Mouse (Mus musculus): Measurements from ENCODE around the gene Mettl5. TPM values are rescaled to one million over a fixed set of nuclear protein-coding genes. Genes with fewer than 3 reads are reported as not detected.
A peak's percentile ranks its signal among the peaks of the same experiment; 100 is the strongest.

Mettl5 gene
- polyA plus RNA-seq, 1 experiment, result 54.5 TPM

DNA sequence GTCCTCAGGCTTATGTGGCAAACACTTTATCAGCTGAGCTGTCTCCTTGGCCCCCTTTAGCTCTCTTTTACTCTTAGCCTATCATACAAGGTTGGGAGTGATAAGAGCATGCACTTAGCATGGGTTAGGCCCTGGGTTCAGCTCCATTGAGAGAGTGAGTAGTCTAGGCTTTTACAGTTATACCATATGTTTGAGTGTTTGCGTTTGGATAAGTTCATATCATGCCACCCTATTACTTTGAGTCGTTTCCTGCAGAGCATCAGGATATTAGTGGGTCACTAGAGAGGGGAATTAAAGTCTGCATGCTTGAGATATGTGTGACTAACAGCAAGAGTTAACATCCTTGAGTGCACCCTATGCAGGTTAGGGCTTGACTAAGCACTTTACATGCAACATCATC is 55.7 kb downstream of the Mettl5 start:
- no peak overlapping the region for H3K4me3 ChIP-seq (ENCODE audit: low read depth, low read length)
- H3K36me3 ChIP-seq (ENCODE audit: control insufficient read depth, insufficient read depth, low read length, poor library complexity, severe bottlenecking), result no peaks in the 10 kb centered on the region
- H3K4me1 ChIP-seq (ENCODE audit: control insufficient read depth, insufficient read depth, low read length), result no peaks in the 10 kb centered on the region
- no peak overlapping the region for H3K9ac ChIP-seq (ENCODE audit: low read depth, poor library complexity, severe bottlenecking)
- no peaks in the 10 kb centered on the region for H3K27me3 ChIP-seq (ENCODE audit: control insufficient read depth, insufficient read depth, low read length, poor library complexity, severe bottlenecking)
- no peaks in the 10 kb centered on the region for H3K9me3 ChIP-seq (replicated peaks; ENCODE audit: control insufficient read depth, insufficient read depth, low read length, poor library complexity, severe bottlenecking)
- no peak overlapping the region for H3K27ac ChIP-seq (ENCODE audit: insufficient read depth, low read length)
- TF ChIP-seq EP300 (IDR thresholded peaks at IDR 0.05; ENCODE audit: insufficient read depth, low read depth, low read length) (no peak), POLR2A (IDR thresholded peaks at IDR 0.05; ENCODE audit: insufficient read depth, low read length) (no peak), CTCF (IDR thresholded peaks at IDR 0.05; ENCODE audit: low read depth, low read length) (no peak)

DNA sequence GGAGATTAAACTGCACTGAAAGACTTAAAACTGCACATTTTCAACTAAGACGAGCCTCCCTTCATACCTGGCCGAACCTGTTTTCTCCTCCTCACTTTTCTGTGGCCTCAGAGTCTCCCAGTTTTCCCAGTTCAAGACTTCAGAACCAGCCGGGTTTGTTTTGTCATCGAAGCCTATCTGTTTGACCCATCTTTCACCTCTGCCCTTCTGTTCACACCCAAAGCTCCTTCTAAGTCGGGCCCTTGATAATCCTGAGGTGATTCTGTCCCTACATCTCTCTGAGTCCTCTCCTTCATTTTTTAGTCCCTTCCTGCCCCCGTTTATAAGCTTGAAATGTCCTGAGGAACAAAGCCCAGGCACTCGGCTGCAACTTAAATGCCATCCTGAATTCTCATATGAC is 57.4 kb downstream of the Mettl5 start:
- H3K27ac ChIP-seq (ENCODE audit: insufficient read depth, low read length), result no peak overlapping the region

DNA sequence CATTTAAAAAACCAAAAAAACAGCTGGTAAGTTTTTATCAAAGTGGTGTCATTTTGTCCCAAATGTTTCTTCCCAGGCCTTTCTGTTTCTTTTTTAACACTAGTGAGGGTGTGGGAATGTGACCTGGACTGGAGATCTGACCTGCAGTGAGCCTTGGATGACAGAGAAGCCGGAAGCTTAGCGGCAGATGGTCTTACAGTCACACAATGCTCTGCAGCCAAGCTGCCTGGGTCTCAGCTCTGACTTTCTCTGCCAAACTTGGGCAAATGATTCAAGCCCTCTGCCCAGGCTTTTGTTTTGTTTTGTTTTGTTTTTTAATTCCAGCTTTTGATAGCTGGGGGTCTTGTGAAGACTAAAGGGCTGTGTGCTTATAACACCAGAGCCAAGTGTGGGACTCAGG is 59.0 kb downstream of the Mettl5 start:
- TF ChIP-seq EP300 (IDR thresholded peaks at IDR 0.05; ENCODE audit: insufficient read depth, low read depth, low read length), result no peak
- H3K27ac ChIP-seq (ENCODE audit: insufficient read depth, low read length), result no peak overlapping the region
- no peak overlapping the region for H3K4me3 ChIP-seq (ENCODE audit: low read depth, low read length)

More for the DNA sequence above, 57.4 kb downstream of the Mettl5 start:
- Histone ChIP-seq H3K4me1 (ENCODE audit: control insufficient read depth, insufficient read depth, low read length) (no peaks in the 10 kb centered on the region), H3K9ac (ENCODE audit: low read depth, poor library complexity, severe bottlenecking) (no peak overlapping the region), H3K4me3 (ENCODE audit: low read depth, low read length) (no peak overlapping the region), H3K9me3 (replicated peaks; ENCODE audit: control insufficient read depth, insufficient read depth, low read length, poor library complexity, severe bottlenecking) (no peaks in the 10 kb centered on the region), H3K36me3 (ENCODE audit: control insufficient read depth, insufficient read depth, low read length, poor library complexity, severe bottlenecking) (no peaks in the 10 kb centered on the region), H3K27me3 (ENCODE audit: control insufficient read depth, insufficient read depth, low read length, poor library complexity, severe bottlenecking) (peaks cover 5% of the 10 kb centered on the region; the same call in 1 of the 2 replicates)
- no peak for TF ChIP-seq CTCF (IDR thresholded peaks at IDR 0.05; ENCODE audit: low read depth, low read length)
- no peak for TF ChIP-seq EP300 (IDR thresholded peaks at IDR 0.05; ENCODE audit: insufficient read depth, low read depth, low read length)
- TF ChIP-seq POLR2A (IDR thresholded peaks at IDR 0.05; ENCODE audit: insufficient read depth, low read length), result no peak

DNA sequence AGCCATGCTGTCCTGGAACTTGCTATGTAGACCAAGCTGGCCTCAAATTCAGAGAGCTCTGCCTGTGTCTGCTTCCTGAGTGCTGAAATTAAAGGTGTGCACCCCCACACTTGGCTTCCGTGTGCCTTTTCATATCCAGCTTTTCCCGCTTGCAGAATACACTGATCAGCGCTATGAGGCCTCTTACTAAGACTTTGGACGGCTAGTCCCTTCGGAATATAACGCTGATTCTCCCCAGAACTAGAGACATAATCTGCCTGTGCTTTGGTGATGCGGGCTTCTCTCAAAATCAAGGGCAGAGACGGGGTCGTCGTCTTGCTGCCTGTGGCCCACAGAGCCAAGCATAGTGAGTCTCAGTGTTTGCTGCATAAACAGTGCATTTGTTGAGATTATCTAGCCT is 59.5 kb downstream of the Mettl5 start:
- Histone ChIP-seq H3K9me3 (replicated peaks; ENCODE audit: control insufficient read depth, insufficient read depth, low read length, poor library complexity, severe bottlenecking) (no peaks in the 10 kb centered on the region), H3K36me3 (ENCODE audit: control insufficient read depth, insufficient read depth, low read length, poor library complexity, severe bottlenecking) (no peaks in the 10 kb centered on the region), H3K27ac (ENCODE audit: insufficient read depth, low read length) (no peak overlapping the region), H3K4me1 (ENCODE audit: control insufficient read depth, insufficient read depth, low read length) (no peaks in the 10 kb centered on the region), H3K4me3 (ENCODE audit: low read depth, low read length) (no peak overlapping the region), H3K9ac (ENCODE audit: low read depth, poor library complexity, severe bottlenecking) (no peak overlapping the region), H3K27me3 (ENCODE audit: control insufficient read depth, insufficient read depth, low read length, poor library complexity, severe bottlenecking) (peaks cover 5% of the 10 kb centered on the region; the same call in 1 of the 2 replicates)
- TF ChIP-seq POLR2A (IDR thresholded peaks at IDR 0.05; ENCODE audit: insufficient read depth, low read length) (no peak), EP300 (IDR thresholded peaks at IDR 0.05; ENCODE audit: insufficient read depth, low read depth, low read length) (no peak), CTCF (IDR thresholded peaks at IDR 0.05; ENCODE audit: low read depth, low read length) (no peak)

More for the DNA sequence above, 59.0 kb downstream of the Mettl5 start:
- Histone ChIP-seq H3K9ac (ENCODE audit: low read depth, poor library complexity, severe bottlenecking) (no peak overlapping the region), H3K27me3 (ENCODE audit: control insufficient read depth, insufficient read depth, low read length, poor library complexity, severe bottlenecking) (peaks cover 5% of the 10 kb centered on the region; the same call in 1 of the 2 replicates), H3K9me3 (replicated peaks; ENCODE audit: control insufficient read depth, insufficient read depth, low read length, poor library complexity, severe bottlenecking) (no peaks in the 10 kb centered on the region), H3K36me3 (ENCODE audit: control insufficient read depth, insufficient read depth, low read length, poor library complexity, severe bottlenecking) (no peaks in the 10 kb centered on the region), H3K4me1 (ENCODE audit: control insufficient read depth, insufficient read depth, low read length) (no peaks in the 10 kb centered on the region)

DNA sequence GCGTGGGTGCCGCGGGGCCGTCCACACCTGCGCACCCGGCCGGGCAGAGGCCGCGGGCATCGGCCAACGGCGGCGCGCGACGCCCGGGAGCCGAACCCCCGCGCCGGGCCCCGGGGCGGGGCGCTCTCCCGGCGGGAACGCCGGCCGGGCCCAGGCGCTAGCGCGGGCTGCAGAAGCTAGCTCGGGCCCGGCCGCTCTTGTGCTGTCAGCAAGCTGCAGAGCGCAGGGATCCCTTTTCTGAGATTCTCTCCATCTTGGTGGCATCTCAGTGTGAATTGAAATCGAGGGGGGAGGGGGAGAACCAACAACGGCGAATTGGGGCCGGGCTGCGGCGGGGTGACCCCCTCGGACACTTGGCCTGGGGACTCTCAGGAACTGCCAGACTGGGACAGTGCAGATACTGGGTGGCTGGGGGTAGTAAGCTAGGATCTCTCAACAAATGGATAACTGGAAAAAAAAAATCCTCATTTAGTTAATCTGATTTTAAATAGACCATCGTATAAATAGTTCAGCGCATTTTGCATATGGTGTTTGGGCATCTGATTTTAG is 62.2 kb downstream of the Mettl5 start:
- H3K4me3 ChIP-seq (ENCODE audit: low read depth, low read length), result peak overlapping the region; percentile 59
- TF ChIP-seq EP300 (IDR thresholded peaks at IDR 0.05; ENCODE audit: insufficient read depth, low read depth, low read length) (no peak), CTCF (IDR thresholded peaks at IDR 0.05; ENCODE audit: low read depth, low read length) (no peak), POLR2A (IDR thresholded peaks at IDR 0.05; ENCODE audit: insufficient read depth, low read length) (no peak)
- no peaks in the 10 kb centered on the region for H3K9me3 ChIP-seq (replicated peaks; ENCODE audit: control insufficient read depth, insufficient read depth, low read length, poor library complexity, severe bottlenecking)
- H3K9ac ChIP-seq (ENCODE audit: low read depth, poor library complexity, severe bottlenecking), result peak overlapping the region; percentile 95
- H3K27ac ChIP-seq (ENCODE audit: insufficient read depth, low read length), result no peak overlapping the region
- H3K4me1 ChIP-seq (ENCODE audit: control insufficient read depth, insufficient read depth, low read length), result no peaks in the 10 kb centered on the region
- no peaks in the 10 kb centered on the region for H3K36me3 ChIP-seq (ENCODE audit: control insufficient read depth, insufficient read depth, low read length, poor library complexity, severe bottlenecking)
- peaks cover 6% of the 10 kb centered on the region; the same call in 1 of the 2 replicates for H3K27me3 ChIP-seq (ENCODE audit: control insufficient read depth, insufficient read depth, low read length, poor library complexity, severe bottlenecking)

DNA sequence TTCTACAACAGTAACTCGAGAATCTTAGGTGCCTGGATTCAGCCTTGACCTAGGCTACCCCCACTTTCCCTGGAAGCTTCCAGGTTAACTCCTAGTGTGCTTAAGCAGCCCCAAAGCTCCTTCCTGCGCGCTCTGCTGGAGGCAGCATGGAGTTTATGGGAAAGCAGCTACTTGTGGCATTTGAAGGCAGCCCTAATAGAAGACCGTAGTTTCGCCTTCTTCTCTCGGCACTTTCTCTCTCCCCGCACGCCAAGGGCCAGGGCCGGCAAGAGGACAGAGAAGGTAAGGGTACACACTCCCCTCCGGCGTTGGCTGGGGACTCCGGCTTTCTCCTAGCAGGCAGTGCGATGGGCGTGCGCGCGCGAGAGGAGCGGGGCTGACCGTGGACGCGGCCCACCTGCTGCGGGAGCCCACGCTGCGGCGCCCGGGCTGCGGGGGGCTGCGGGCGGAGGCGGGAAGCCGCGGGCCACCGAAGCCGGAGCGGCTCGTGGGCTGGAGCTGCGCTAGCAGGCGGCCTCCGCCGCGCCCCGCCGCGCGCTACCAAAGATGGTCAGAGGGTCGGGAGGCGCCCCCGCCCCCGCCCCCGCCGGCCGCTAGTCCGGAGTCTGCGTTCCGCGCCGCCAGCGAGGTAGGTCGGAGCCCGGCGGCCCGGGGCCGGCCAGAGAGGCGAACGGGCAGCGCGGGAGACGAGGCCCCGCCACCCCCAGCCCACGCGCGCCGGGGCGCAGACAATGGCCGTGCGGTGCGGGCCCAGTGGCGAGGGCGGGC is 62.9 kb downstream of the Mettl5 start:
- Histone ChIP-seq H3K4me3 (ENCODE audit: low read depth, low read length) (peak overlapping the region; percentile 59), H3K9me3 (replicated peaks; ENCODE audit: control insufficient read depth, insufficient read depth, low read length, poor library complexity, severe bottlenecking) (no peaks in the 10 kb centered on the region), H3K4me1 (ENCODE audit: control insufficient read depth, insufficient read depth, low read length) (no peaks in the 10 kb centered on the region), H3K9ac (ENCODE audit: low read depth, poor library complexity, severe bottlenecking) (peak overlapping the region; percentile 95), H3K36me3 (ENCODE audit: control insufficient read depth, insufficient read depth, low read length, poor library complexity, severe bottlenecking) (no peaks in the 10 kb centered on the region), H3K27me3 (ENCODE audit: control insufficient read depth, insufficient read depth, low read length, poor library complexity, severe bottlenecking) (peaks cover 6% of the 10 kb centered on the region; the same call in 1 of the 2 replicates), H3K27ac (ENCODE audit: insufficient read depth, low read length) (no peak overlapping the region)
- no peak for TF ChIP-seq EP300 (IDR thresholded peaks at IDR 0.05; ENCODE audit: insufficient read depth, low read depth, low read length)
- TF ChIP-seq POLR2A (IDR thresholded peaks at IDR 0.05; ENCODE audit: insufficient read depth, low read length), result no peak
- no peak for TF ChIP-seq CTCF (IDR thresholded peaks at IDR 0.05; ENCODE audit: low read depth, low read length)

Data from ES-Bruce4 (cell line).